Mouse (Mus musculus): ENCODE results near the gene Hist1h4i. TPM values are rescaled to one million over a fixed set of nuclear protein-coding genes. Genes with fewer than 3 reads are reported as not detected.

The Hist1h4i gene
- polyA plus RNA-seq, 2 experiments = 36.5 to 87.2 TPM

DNA sequence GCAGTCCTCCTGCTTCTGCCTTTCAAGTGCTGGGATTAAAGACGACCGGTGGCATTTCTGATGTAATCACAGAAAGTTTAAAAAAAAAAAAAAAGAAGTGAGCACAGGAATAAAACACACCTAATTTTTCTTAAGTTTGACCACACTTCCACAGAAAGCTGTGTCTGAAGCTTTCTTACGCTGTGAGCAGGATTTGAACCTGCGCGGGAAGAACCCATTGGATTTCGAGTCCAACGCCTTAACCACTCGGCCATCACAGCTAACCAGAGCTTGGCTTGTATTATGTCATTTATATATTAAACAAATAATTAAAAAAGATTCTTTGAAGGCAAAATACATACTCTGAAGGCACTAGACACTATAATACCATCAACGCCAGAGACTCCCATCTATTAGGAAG lies 18.9 kb downstream of the Hist1h4i start:
- peaks cover 5 to 14% of the 10 kb centered on the region in 2 experiments; a peak in 2 of 4 replicates for H3K4me1 ChIP-seq (replicated peaks; ENCODE audit: control insufficient read depth in 2 of 2, insufficient read depth in 2 of 2, low read length in 1 of 2)
- no peaks in the 10 kb centered on the region for H3K9me3 ChIP-seq (ENCODE audit: control insufficient read depth, low read length)
- peak overlapping the region; percentile 78 for H3K27ac ChIP-seq
- no peak for TF ChIP-seq CTCF (IDR thresholded peaks at IDR 0.05; ENCODE audit: low read depth)
- H3K4me3 ChIP-seq (ENCODE audit: insufficient read depth in 1 of 2, low read depth in 2 of 2, low read length in 2 of 2) = peak overlapping the region; percentile 57 to 93
- H3K27me3 ChIP-seq (ENCODE audit: control insufficient read depth, insufficient read depth, low read length) = no peaks in the 10 kb centered on the region
- WGBS (ENCODE audit: insufficient replicate concordance) = 0% methylated on average over 9 of the region's 9 CpGs
- no peaks in the 10 kb centered on the region for H3K36me3 ChIP-seq (replicated peaks; ENCODE audit: control insufficient read depth, insufficient read depth, low read depth)
- H3K4me2 ChIP-seq (ENCODE audit: low read depth) = peak overlapping the region; percentile 94
- peak overlapping the region; percentile 60 for H3K9ac ChIP-seq (replicated peaks)
- peak; percentile 86 to 87 (median 87) for DNase-seq (ENCODE audit: low read depth in 3 of 3, low spot score in 3 of 3)
- ATAC-seq (ENCODE audit: insufficient read depth) = peak; percentile 64

DNA sequence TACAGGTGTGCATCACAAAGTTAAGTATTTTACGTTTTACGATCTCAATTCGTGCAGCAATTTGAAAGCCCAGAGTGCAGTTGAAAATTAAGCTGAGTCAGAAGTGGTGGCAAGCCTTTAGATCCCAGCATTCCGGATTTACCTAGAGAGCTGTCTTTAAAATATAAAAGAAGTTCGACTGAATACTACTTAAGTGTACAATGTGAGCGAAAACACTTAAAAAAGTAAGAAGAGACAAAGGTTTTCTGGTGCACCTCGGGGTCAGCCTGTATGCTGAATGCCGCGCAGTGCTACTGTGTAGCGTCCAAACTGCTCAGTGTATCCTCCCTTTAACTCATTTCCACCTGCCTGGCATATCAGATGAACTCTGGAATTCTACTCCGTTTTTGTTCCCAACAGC lies 19.6 kb downstream of the Hist1h4i start:
- H3K4me3 ChIP-seq (ENCODE audit: insufficient read depth in 1 of 2, low read depth in 2 of 2, low read length in 2 of 2) = peak overlapping the region; percentile 57 to 93
- WGBS (ENCODE audit: insufficient replicate concordance) = 0% methylated on average over 11 of the region's 11 CpGs
- H3K9ac ChIP-seq (replicated peaks) = peak overlapping the region; percentile 60
- no peak for DNase-seq (ENCODE audit: low read depth in 3 of 3, low spot score in 3 of 3)
- no peaks in the 10 kb centered on the region for H3K27me3 ChIP-seq (ENCODE audit: control insufficient read depth, insufficient read depth, low read length)
- ATAC-seq (ENCODE audit: insufficient read depth) = peak; percentile 47
- peak overlapping the region; percentile 94 for H3K4me2 ChIP-seq (ENCODE audit: low read depth)
- no peaks in the 10 kb centered on the region for H3K9me3 ChIP-seq (ENCODE audit: control insufficient read depth, low read length)
- no peak for TF ChIP-seq EP300 (IDR thresholded peaks at IDR 0.05; ENCODE audit: low read depth)
- TF ChIP-seq CTCF (IDR thresholded peaks at IDR 0.05; ENCODE audit: low read depth) = no peak
- no peaks in the 10 kb centered on the region for H3K36me3 ChIP-seq (replicated peaks; ENCODE audit: control insufficient read depth, insufficient read depth, low read depth)
- H3K27ac ChIP-seq = peak overlapping the region; percentile 78
- peaks cover 5 to 12% of the 10 kb centered on the region in 2 experiments; a peak in 2 of 4 replicates for H3K4me1 ChIP-seq (replicated peaks; ENCODE audit: control insufficient read depth in 2 of 2, insufficient read depth in 2 of 2, low read length in 1 of 2)

DNA sequence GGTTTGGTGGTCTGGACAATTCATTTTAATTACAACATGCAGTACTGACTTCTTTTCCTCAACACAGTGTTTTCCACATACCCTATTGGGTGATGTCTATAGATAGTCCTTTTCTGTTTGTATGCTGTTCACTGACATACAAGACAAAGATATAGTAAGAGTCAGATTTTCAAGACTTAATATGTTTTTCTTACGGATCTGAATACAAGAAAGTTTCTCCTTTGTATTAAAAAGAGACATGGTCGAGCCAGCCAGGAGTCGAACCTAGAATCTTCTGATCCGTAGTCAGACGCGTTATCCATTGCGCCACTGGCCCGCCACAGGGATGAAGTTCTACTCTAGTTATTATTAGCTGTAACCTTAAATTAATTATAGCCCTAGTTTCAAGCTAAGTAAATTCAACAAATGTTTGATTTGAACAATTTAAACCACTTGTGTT lies 20.2 kb downstream of the Hist1h4i start:
- peak; percentile 63 to 73 (median 64) for DNase-seq (ENCODE audit: low read depth in 3 of 3, low spot score in 3 of 3)
- Histone ChIP-seq H3K4me1 (replicated peaks; ENCODE audit: control insufficient read depth in 2 of 2, insufficient read depth in 2 of 2, low read length in 1 of 2) (peaks cover 5 to 13% of the 10 kb centered on the region in 2 experiments; a peak in 2 of 4 replicates), H3K27ac (peak overlapping the region; percentile 78), H3K36me3 (replicated peaks; ENCODE audit: control insufficient read depth, insufficient read depth, low read depth) (no peaks in the 10 kb centered on the region), H3K9me3 (ENCODE audit: control insufficient read depth, low read length) (no peaks in the 10 kb centered on the region), H3K9ac (replicated peaks) (peak overlapping the region; percentile 87), H3K4me3 (ENCODE audit: insufficient read depth in 1 of 2, low read depth in 2 of 2, low read length in 2 of 2) (peak overlapping the region; percentile 57 to 93), H3K4me2 (ENCODE audit: low read depth) (peak overlapping the region; percentile 94), H3K27me3 (ENCODE audit: control insufficient read depth, insufficient read depth, low read length) (no peaks in the 10 kb centered on the region)
- 0 out of 2 replicates have a peak, but pooled peaks have one; percentile 41 for TF ChIP-seq EP300 (IDR thresholded peaks at IDR 0.05; ENCODE audit: low read depth)
- no peak for TF ChIP-seq CTCF (IDR thresholded peaks at IDR 0.05; ENCODE audit: low read depth)
- ATAC-seq (ENCODE audit: insufficient read depth) = peak; percentile 80
- under 1% methylated on average over 8 of the region's 8 CpGs for WGBS (ENCODE audit: insufficient replicate concordance)

DNA sequence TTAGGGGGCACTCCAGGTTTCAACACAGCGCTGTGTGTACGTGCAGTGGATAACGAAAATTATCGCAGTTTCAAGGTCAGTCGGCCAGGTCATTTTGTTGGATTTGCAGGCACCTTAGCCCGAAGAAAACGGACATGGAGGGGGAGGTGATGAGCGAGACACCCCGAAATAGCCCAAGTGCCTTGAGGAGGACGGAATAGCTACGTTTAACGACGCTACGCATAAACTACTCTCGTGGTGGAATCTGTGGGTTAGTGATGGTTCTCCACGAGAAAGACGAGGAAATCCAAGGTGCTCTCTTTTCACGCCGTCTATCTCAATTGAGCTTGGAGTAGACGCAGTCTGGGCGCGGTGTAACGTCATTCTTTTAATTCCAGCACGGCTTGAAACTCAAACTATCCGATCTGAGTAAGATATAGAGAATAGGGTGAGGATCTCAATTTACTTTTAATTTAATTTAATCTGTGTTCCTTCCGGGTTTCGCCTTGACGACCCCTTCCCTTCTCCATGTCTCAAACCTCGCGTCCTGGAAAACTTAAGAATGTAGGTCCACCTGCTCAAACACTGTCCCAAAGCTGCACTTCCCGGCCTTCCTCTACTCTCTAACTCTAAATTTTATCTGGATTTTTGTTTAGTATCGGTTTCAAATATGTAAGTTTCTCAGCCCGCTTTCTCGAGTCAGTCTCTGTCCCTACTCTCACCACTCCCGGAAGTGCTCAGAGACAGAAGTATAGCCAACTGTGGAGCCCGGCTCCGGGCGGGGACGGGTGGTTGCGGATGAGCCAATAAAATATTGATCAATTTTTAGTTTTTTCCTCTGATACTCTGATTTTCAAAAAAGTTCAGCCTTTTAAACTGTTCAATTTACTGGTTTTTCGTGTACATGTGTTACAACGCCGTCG lies 21.0 kb downstream of the Hist1h4i start:
- Histone ChIP-seq H3K9ac (replicated peaks) (peak overlapping the region; percentile 87), H3K4me3 (ENCODE audit: insufficient read depth in 1 of 2, low read depth in 2 of 2, low read length in 2 of 2) (peak overlapping the region; percentile 57 to 92)
- TF ChIP-seq EP300 (IDR thresholded peaks at IDR 0.05; ENCODE audit: low read depth) (no peak), CTCF (IDR thresholded peaks at IDR 0.05; ENCODE audit: low read depth) (no peak)

More for the DNA sequence above, 21.0 kb downstream of the Hist1h4i start:
- Histone ChIP-seq H3K4me1 (replicated peaks; ENCODE audit: control insufficient read depth in 2 of 2, insufficient read depth in 2 of 2, low read length in 1 of 2) (peaks cover 2 to 16% of the 10 kb centered on the region in 2 experiments), H3K27me3 (ENCODE audit: control insufficient read depth, insufficient read depth, low read length) (no peaks in the 10 kb centered on the region; the same call in 1 of the 2 replicates), H3K4me2 (ENCODE audit: low read depth) (peak overlapping the region; percentile 94), H3K9me3 (ENCODE audit: control insufficient read depth, low read length) (no peaks in the 10 kb centered on the region), H3K27ac (peak overlapping the region; percentile 78), H3K36me3 (replicated peaks; ENCODE audit: control insufficient read depth, insufficient read depth, low read depth) (no peaks in the 10 kb centered on the region)
- DNase-seq (ENCODE audit: low read depth in 3 of 3, low spot score in 3 of 3) (no peak), ATAC-seq (ENCODE audit: insufficient read depth) (peak; percentile 68)
- under 1% methylated on average over 44 of the region's 44 CpGs for WGBS (ENCODE audit: insufficient replicate concordance)

All from liver, embryonic 14.5 days (tissue).